Mouse (Mus musculus) heart, embryonic 10.5 days (tissue): ENCODE measurements around the gene Cnfn. TPM values are rescaled to one million over a fixed set of nuclear protein-coding genes. Genes with fewer than 3 reads are reported as not detected.
"Not testable (repeated sequence)": the region's sequence is repeated elsewhere in the genome, so short reads cannot be mapped to it uniquely, and the experiment has no call there.

Source experiments
- DNase-seq: peaks from one replicate; pipeline ENCODE4 v3.0.0-alpha.2; 2017; ENCODE audit warnings: low spot score
- H3K27ac ChIP-seq: fragments of 300-500 bp; sonication (generic); 2 replicates; pipeline ENCODE4 v1.5.1; 2016; ENCODE audit warnings: mild to moderate bottlenecking
- H3K27me3 ChIP-seq: fragments of 300-500 bp; sonication (generic); 2 replicates; pipeline ENCODE4 v1.6.1; 2016; ENCODE audit warnings: mild to moderate bottlenecking; ENCODE audit not compliant: poor library complexity, insufficient read depth, severe bottlenecking
- H3K36me3 ChIP-seq: fragments of 300-500 bp; sonication (generic); 2 replicates; pipeline ENCODE4 v1.6.1; 2016; ENCODE audit warnings: mild to moderate bottlenecking, moderate library complexity
- H3K4me1 ChIP-seq: fragments of 300-500 bp; sonication (generic); 2 replicates; pipeline ENCODE4 v1.6.1; 2016; ENCODE audit warnings: mild to moderate bottlenecking
- H3K4me3 ChIP-seq: fragments of 300-500 bp; sonication (generic); 2 replicates; pipeline ENCODE4 v1.5.1; 2016; ENCODE audit warnings: mild to moderate bottlenecking, moderate library complexity
- H3K9me3 ChIP-seq: fragments of 300-500 bp; sonication (generic); 2 replicates; pipeline ENCODE4 v1.6.1; 2016; ENCODE audit warnings: mild to moderate bottlenecking, moderate library complexity
- WGBS: fragments of 180-500 bp; shearing (Covaris S2); methylation state at CpG from one replicate; pipeline ENCODE4 v1.1.7; 2016; 5-methylcytosine and 5-hydroxymethylcytosine counted together
- polyA plus RNA-seq: library from polyadenylated mRNA; unstranded; fragments of >200 nt; fragmentation: Nextera tagmentation; extraction: Ambion mirVana; gene quantifications from 2 replicates; pipeline ENCODE4 v1.2.1, GENCODE M21; 2016

The Cnfn gene
- polyA plus RNA-seq, 1 experiment from 2014 or later: not detected

GRCm38 (mm10) chr7:25334472-25334871 is 35.1 kb downstream of the Cnfn start:
- Histone ChIP-seq H3K4me3 (no peak overlapping the region), H3K27me3 (no peaks in the 10 kb centered on the region), H3K4me1 (peaks cover 11% of the 10 kb centered on the region; the same call in 1 of the 2 replicates), H3K36me3 (peaks cover 77% of the 10 kb centered on the region), H3K27ac (no peak overlapping the region), H3K9me3 (no peaks in the 10 kb centered on the region)
- no peak for DNase-seq
- WGBS: 81% methylated on average over 12 of the region's 12 CpGs

GRCm38 (mm10) chr7:25333596-25334307 is 35.8 kb downstream of the Cnfn start:
- Histone ChIP-seq H3K36me3 (peaks cover 72% of the 10 kb centered on the region), H3K4me3 (no peak overlapping the region), H3K9me3 (no peaks in the 10 kb centered on the region), H3K4me1 (peaks cover 11% of the 10 kb centered on the region; the same call in 1 of the 2 replicates), H3K27ac (no peak overlapping the region), H3K27me3 (no peaks in the 10 kb centered on the region)
- WGBS: 44% methylated on average over 16 of the region's 16 CpGs
- peak; percentile 92 for DNase-seq

GRCm38 (mm10) chr7:25326233-25326632 is 43.3 kb downstream of the Cnfn start:
- no peaks in the 10 kb centered on the region for H3K9me3 ChIP-seq
- H3K4me3 ChIP-seq: no peak overlapping the region
- H3K36me3 ChIP-seq: peaks cover 26% of the 10 kb centered on the region
- no peaks in the 10 kb centered on the region for H3K27me3 ChIP-seq
- 84% methylated on average over 8 of the region's 8 CpGs for WGBS
- H3K4me1 ChIP-seq: peaks cover 25% of the 10 kb centered on the region
- H3K27ac ChIP-seq: no peak overlapping the region
- no peak for DNase-seq

DNA sequence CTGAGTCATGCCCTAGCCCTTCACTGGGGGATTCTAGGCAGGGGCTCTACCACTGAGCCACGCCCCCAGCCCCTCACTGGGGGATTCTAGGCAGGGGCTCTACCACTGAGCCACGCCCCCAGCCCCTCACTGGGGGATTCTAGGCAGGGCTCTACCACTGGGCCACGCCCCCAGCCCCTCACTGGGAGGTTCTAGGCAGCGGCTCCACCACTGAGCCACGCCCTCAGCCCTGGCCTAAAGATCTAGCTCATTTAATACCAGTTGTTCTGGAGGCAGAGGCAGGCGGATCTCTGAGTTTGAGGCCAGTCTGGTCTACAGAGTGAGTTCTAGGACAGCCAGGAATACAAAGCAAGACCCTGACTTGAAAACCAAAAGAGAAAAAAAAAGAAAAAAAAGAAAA is 44.1 kb downstream of the Cnfn start:
- Histone ChIP-seq H3K36me3 (peaks cover 18% of the 10 kb centered on the region), H3K4me1 (peaks cover 28% of the 10 kb centered on the region)
- not testable (repeated sequence) for H3K4me3 ChIP-seq, H3K27ac ChIP-seq, DNase-seq, H3K9me3 ChIP-seq, H3K27me3 ChIP-seq
- 84% methylated on average over 6 of the region's 6 CpGs for WGBS

DNA sequence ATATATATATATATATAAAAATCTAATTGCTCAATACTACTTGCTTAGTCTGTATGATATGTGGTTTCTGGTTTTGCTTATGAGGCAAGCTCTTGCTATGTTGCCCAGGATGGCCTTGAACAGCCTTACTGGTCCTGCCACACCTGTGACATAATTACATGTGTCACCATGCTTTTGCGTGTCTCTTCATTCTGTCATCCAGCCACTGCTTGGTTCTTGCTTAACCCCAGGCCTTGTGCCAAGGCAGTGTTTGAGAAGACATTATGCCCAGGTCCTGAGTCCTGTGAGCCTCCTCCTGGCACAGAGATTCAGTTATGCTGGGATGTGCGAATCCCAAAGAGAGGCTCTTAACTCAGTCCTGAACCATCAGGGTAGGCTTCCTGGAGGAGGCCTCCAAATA is 46.3 kb downstream of the Cnfn start:
- no peak overlapping the region for H3K4me3 ChIP-seq
- no peaks in the 10 kb centered on the region for H3K27me3 ChIP-seq
- peaks cover 24% of the 10 kb centered on the region for H3K4me1 ChIP-seq
- no peak for DNase-seq
- H3K9me3 ChIP-seq: no peaks in the 10 kb centered on the region
- no peak overlapping the region for H3K27ac ChIP-seq
- peaks cover 6% of the 10 kb centered on the region for H3K36me3 ChIP-seq
- WGBS: 84% methylated on average over 2 of the region's 2 CpGs

DNA sequence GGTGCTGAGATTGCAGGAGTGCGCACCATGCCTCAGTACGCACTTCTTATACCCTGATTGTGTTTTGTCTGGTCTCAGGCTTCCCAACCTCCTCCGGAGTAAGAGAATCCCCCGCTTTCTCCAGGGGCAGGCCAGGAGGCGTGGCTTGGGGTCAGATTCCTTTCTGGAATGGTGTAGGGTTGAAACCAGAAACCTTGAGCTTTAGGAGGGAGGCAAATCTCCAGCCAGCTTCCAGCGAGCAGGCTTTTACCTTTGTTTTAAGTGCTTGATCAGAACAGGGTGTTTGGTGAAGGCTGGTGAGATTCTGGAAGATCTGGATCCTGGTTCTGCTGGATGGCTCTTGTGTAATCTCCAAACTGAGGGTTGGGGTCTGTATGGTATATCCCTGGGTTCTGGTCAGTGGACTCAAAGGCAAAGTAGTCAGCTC is 47.5 kb downstream of the Cnfn start:
- no peaks in the 10 kb centered on the region for H3K27me3 ChIP-seq
- peak overlapping the region; percentile 20 for H3K4me3 ChIP-seq
- no peaks in the 10 kb centered on the region for H3K9me3 ChIP-seq
- 4% methylated on average over 6 of the region's 6 CpGs for WGBS
- DNase-seq: no peak
- H3K36me3 ChIP-seq: 0 out of 2 replicates have a peak, but pooled peaks cover 2% of the 10 kb centered on the region
- peaks cover 34% of the 10 kb centered on the region for H3K4me1 ChIP-seq
- H3K27ac ChIP-seq: peak overlapping the region; percentile 84

Other genes starting within 250 kb of the Cnfn start
- gene Pou2f2, start 190.0 kb downstream of the Cnfn start, polyA plus RNA-seq: 0.73 and 0.74 TPM in 2 replicates
- gene Dedd2, start 149.1 kb downstream of the Cnfn start, polyA plus RNA-seq: 6.7 and 8.1 TPM in 2 replicates
- gene Zfp526, start 148.3 kb downstream of the Cnfn start, polyA plus RNA-seq: 2.5 and 3.0 TPM in 2 replicates
- 8.2 and 11.9 TPM in 2 replicates for gene Gsk3a, start 131.9 kb downstream of the Cnfn start, polyA plus RNA-seq
- 9.2 and 17.9 TPM in 2 replicates for gene Erf, start 119.0 kb downstream of the Cnfn start, polyA plus RNA-seq
- 17.0 and 28.7 TPM in 2 replicates for gene Cic, start 102.0 kb downstream of the Cnfn start, polyA plus RNA-seq
- gene Pafah1b3, start 71.7 kb downstream of the Cnfn start, polyA plus RNA-seq: 147 and 189 TPM in 2 replicates
- gene Prr19, start 68.3 kb downstream of the Cnfn start, polyA plus RNA-seq: 0.26 and 0.65 TPM in 2 replicates
- gene Tmem145, start 63.6 kb downstream of the Cnfn start, polyA plus RNA-seq: 0.09 and 0.63 TPM in 2 replicates
- gene Megf8, start 52.6 kb downstream of the Cnfn start, polyA plus RNA-seq: 10.4 and 11.2 TPM in 2 replicates
- gene Lipe, start 29.0 kb upstream of the Cnfn start, polyA plus RNA-seq: 3.3 and 4.7 TPM in 2 replicates
- gene Cxcl17, start 43.2 kb upstream of the Cnfn start, polyA plus RNA-seq: 0.32 and 0.36 TPM in 2 replicates
- gene Ceacam1, start 107.9 kb upstream of the Cnfn start, polyA plus RNA-seq: 1.3 and 1.6 TPM in 2 replicates
- gene Ceacam2, start 170.1 kb upstream of the Cnfn start, polyA plus RNA-seq: not detected in 2 replicates
- not detected in 2 replicates for gene Erich4, start 246.2 kb upstream of the Cnfn start, polyA plus RNA-seq
- 48.9 and 54.6 TPM in 2 replicates for gene Dmac2, start 249.7 kb upstream of the Cnfn start, polyA plus RNA-seq